Mouse (Mus musculus) left cerebral cortex, postnatal 14 days (tissue): ENCODE measurements at regions not wholly inside any gene's neighbourhood (a gene's known extent, or its start where the extent isn't known, plus 50 kb on each side); places are given as distances from the start of the nearest gene placed in this dataset.
"Not testable (repeated sequence)": the region's sequence is repeated elsewhere in the genome, so short reads cannot be mapped to it uniquely, and the experiment has no call there.

ENCODE experiments used
- DNase-seq, 2 experiments: peaks; one replicate each; pipeline ENCODE4 v3.0.0; 2021 to 2022; ENCODE audit warnings: low spot score in 2 of 2, mixed read lengths in 1 of 2
- intact Hi-C: fragments of 180-260 bp; cut with DNase I; formaldehyde crosslinking; loops from one replicate; pipeline ENCODE4 v1.15.1; 2025

DNA sequence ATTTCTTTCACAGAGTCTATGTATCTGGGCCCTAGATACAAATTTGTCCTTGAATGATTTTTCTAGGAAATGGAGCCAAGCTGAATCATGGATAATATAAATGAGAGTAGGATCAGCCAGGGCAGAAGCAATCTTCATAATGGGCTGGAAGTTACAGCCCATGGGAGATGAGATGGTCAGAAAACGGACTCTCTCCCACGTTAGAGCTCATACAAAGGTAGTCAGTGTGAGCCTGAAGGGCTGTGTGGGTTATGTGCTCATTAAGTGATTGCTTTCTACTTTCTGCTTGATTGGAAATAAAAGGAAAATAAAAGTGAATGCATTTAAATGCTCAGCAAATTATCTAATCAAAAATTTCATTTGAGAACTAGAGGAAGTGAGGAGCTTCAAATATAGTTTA is 2017.1 kb upstream of the Pcdh20 start:
- intact Hi-C loops: no loop called here
- no peak for DNase-seq

DNA sequence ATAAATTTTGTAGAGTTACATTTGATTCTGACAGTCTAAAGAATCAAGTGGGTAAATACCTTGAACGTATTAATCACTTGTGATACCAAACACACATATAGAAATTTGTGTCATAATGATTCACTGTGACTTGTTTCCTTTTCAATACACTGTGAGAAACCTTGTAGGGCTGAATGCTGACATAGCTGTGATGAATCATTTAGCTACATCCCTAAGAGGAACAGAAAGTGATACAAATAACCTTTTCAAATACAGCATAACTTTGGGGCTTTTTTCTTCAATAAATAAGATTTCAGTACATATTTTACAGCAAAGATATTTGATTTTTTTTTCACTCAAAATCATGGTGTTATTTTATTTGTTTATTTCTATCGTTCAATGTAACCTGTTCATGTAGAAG is 1976.8 kb upstream of the Pcdh20 start:
- no peak for DNase-seq
- intact Hi-C loops: no loop called here

DNA sequence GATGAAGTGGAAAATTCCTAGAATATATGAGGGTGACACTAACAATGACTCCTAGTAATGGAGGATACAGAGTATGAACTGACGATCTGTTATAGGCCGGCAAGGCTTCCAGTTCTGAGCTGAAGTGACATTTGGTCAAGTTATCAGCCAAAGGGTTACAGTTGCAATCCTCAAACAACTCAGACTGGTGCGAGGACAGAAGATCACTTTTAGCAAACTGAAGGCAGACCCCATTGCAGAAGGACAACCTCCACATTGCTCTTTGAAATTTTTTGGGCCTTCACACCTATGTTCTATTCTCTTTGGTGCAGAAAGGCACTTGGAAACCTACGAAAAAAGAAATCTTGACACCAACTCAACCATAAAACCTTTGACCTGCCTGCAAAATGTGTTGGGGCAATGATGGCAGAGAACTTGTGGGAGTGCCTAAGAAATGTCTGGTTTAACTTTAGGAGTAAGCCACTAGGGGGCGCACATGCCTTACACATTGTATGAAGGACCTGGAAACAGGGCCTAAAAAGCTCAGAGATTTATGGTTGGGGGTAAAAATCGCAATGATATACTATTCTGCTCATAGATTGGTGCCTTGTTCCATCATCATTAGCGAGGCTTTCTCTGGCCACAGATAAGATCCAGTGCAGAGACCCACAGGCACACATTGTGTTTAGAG is 1961.8 kb upstream of the Pcdh20 start:
- intact Hi-C loops: no loop called here

DNA sequence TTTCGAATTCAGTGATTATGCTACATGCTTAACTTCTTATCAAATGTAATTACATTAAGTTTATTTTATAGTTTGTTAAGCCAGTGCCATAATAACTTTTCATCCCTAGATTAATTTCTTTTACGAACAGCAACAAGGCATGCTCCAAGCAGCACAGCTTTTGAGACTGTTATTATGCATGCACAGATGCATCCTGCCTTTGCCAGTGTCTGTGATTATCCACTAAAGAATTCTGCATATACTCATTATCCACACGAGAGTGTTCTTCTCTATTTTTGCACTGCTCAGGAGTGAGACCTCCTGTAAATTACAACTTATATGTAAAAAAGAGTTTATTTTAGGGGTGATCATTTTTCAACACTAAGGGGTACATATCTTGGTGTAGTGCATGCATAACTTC is 1941.5 kb upstream of the Pcdh20 start:
- intact Hi-C loops: no loop called here
- DNase-seq: no peak

More for the DNA sequence above, 1961.8 kb upstream of the Pcdh20 start:
- DNase-seq: peak; percentile 34 to 70

DNA sequence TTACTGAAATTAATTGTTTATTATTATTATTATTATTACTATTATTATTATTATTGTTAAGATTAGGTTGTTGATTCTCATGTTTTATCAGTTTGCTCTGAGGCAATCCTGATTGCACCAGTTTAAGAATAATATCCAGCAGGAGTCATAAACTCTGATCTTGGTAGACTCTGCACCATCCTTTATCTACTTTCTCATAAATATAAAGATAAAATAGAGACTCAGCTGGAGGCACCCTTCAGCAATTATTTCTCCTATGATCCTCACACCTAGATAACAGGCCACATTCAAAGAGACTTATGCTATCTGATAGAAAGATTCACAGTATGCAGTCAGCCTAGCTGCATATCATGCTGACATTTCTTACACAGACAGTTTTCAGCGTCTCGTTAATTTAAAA is 1935.2 kb upstream of the Pcdh20 start:
- intact Hi-C loops: no loop called here

DNA sequence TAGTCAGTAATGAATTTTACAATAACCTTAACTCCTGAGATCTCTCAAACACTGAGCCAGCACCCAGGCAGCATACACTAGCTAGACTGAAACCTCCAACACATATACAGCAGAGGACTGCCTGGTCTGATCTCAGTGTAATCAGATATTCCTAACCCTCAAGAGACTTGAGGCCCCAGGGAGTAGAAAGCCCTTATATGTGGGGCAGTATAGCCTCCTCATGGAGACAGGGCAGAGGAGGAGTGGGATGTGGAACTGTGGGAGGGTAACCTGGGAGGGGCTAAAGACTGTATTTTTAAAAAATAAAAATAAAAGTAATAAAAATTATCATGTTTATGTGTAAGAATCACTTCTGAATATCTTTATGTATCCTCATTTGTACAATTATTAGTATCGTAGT is 1934.3 kb upstream of the Pcdh20 start:
- no peak for DNase-seq
- intact Hi-C loops: no loop called here

More for the DNA sequence above, 1935.2 kb upstream of the Pcdh20 start:
- DNase-seq: no peak

DNA sequence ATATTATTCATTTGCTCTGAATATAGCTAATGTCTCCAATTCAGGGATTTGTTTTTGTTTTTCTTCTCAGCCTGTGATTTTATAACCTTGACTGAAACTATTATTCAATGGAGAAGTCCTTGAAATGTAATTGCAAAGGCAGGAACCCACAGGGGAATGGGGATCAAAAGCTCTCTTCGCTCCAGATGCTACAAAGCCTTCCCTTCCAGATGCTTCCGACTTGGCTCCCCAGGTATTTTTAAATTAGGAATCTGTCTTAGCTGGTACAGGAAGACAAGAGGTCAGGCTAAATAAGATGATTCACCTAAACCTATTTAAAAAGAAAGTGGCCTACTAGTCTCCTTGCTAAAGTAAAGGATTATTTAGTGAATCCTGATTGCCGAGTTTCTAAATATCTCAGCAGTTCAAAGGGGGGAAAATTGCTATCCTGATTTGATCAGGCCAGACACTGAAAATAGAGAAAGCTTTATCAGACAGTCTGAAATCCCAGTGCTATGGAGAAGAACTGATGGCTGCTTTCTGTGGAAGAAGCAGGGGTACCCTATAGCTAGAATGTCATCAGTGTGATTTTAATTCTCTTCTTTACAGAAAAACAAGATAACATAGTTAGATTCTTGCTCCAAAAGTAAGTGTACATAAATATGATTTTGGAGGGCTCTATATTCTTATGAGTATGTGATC is 1896.2 kb upstream of the Pcdh20 start:
- no peak for DNase-seq
- intact Hi-C loops: no loop called here

DNA sequence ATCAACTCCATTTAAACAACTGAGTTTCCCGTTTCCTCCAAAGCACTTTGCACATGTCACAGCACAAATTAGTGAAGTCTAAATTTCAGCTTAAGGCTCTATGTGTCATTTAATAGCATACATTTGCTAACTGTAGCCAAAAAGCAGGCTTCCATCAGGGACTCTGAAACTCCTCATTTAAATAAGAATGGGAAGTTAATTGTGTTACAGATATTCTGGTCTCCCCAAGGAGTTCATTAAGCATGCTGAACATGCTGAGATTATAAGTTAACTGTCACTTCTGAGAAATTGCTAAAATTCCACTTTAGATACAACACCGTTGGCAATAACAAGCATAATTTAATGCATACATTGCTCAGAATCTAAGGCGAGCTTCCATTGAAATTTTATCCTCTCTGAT is 1863.3 kb upstream of the Pcdh20 start:
- no peak for DNase-seq
- intact Hi-C loops: no loop called here

DNA sequence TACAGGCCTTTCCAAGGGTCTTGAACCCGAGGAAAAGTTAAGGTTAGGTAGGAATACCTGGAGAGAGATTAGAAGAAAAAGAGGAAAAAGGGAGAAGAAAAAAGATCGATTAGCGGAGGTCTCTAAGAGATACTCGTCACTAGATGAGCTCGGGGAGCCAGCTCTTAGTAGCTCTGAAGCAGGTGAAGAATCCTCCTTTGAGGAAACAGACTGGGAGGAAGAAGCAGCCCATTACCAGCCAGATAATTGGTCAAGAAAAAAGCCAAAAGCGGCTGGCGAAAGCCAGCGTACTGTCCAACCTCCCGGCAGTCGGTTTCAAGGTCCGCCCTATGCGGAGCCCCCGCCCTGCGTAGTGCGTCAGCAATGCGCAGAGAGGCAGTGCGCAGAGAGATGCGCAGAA is 1824.3 kb upstream of the Pcdh20 start:
- intact Hi-C loops: not testable (repeated sequence)
- DNase-seq: peak; percentile 8 to 18

DNA sequence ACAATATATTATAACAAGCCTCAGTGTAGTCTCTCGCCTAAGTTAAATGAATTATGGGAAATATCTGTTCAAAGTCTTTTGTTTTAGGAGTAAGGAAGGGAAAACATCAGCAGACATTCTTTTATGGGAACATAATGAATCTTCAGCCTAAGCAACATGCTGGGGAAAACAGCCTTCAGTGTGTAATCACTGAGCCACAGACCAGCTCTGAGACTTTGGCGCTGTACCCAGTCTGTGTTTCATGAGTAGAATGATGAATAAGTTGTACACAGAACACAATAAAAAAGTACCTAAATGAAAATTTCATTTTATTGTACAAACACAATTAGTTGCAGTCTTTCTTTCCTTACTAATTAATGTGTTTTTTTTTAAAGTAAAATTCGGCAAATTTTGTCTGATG is 1774.8 kb upstream of the Pcdh20 start:
- DNase-seq: no peak
- intact Hi-C loops: no loop called here

DNA sequence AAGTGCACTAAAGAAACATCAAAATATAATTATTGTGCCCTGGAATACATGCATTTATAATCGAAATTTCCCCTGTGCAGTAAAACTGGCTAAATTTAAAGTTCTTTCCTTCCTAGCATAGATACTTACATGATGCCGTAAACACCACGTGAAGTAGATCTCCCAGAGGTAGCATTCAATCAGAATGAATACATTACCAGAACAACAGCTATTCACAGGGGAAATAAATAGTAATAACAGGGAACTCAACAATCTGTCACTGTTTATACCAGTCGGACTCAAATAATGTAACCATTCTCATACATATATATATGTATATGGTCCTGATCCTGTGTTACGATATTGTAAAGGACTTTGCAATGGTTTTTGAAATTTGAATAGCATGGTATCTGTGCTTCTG is 1761.5 kb upstream of the Pcdh20 start:
- intact Hi-C loops: no loop called here
- no peak for DNase-seq

DNA sequence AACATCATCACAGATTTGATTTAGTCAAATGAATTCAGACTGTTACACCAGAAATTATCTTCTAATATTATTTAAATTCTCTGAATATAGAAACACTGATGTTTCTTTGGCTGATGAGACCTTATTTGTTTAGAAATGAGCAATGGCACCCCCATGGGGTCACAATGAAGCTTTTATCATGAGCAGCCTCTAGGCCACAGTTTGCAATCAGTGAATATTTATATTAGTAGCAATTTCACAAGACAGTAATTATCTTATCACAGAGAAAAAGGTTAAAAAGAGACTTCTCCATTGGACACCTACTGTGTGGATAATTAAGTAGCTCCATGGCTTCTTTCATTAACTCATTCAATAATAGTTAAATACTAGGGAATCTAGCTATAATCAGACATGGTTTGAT is 1729.1 kb upstream of the Pcdh20 start:
- DNase-seq: no peak
- intact Hi-C loops: no loop called here

DNA sequence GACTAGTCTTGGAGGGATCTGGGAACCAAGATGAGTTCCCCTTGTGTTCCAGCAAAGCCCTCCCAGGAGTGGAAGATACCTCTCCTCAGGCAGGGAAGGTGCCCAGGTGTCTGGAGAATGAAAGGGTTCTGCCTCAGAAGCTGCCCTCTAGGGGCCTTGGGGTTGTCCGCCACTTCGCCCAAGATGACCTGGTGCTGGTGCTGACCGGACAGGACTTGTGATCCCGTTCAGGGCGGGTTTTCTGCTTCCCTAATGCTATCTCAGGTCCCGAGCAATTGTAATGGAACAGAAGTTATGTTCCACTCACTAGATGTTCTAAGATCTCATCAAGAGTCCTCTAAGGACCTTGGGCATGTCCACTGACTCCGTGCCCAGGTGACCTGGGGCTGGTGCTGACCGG is 1726.6 kb upstream of the Pcdh20 start:
- intact Hi-C loops: no loop called here
- DNase-seq: no peak

DNA sequence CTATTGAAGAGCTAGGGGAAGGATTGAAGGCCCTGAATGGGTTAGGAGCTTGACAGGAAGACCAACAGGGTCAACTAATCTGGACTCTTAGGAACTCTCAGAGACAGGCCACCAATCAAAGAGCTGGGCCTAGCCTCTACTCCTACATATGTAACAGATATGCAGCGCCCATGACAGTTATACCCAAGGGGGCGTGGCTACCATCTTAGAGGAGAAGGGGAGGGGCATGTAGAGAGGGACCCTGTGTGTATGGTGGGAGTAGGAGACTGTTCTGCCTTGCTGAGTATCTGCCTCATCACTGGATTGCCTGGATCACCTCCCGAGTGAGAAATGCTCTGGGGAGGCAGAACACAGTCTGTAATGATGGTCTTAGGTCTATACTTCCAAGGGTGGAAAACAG is 1701.5 kb upstream of the Pcdh20 start:
- DNase-seq: no peak
- intact Hi-C loops: no loop called here
